Mouse (Mus musculus) C2C12 (cell line): ENCODE data around the gene Muc4. TPM values are rescaled to one million over a fixed set of nuclear protein-coding genes. Genes with fewer than 3 reads are reported as not detected.
A peak's percentile ranks its signal among the peaks of the same experiment; 100 is the strongest.

Experiments used
- H3K27me3 ChIP-seq: one replicate; pipeline ENCODE4 v1.6.1; 2011; ENCODE audit not compliant: control insufficient read depth, insufficient read depth, insufficient read length
- H3K36me3 ChIP-seq: one replicate; pipeline ENCODE4 v1.6.1; 2011; ENCODE audit not compliant: control insufficient read depth, insufficient read depth
- H3K4me3 ChIP-seq: one replicate; pipeline ENCODE4 v1.5.1; 2011; ENCODE audit warnings: mild to moderate bottlenecking, control low read depth; ENCODE audit not compliant: poor library complexity, insufficient read depth, severe bottlenecking
- H3K79me2 ChIP-seq: one replicate; pipeline ENCODE4 v1.6.1; 2011; ENCODE audit not compliant: control insufficient read depth, insufficient read depth
- H3K79me3 ChIP-seq: one replicate; pipeline ENCODE4 v1.6.1; 2011; ENCODE audit warnings: low read depth, control low read depth
- H3ac ChIP-seq: one replicate; pipeline ENCODE3; 2011; ENCODE audit warnings: low read depth; ENCODE audit not compliant: control insufficient read depth, insufficient read length
- CEBPB ChIP-seq: IDR thresholded peaks from one replicate; pipeline ENCODE4 v1.6.1; 2011; ENCODE audit warnings: low read depth, mild to moderate bottlenecking, control low read depth, moderate library complexity
- CTCF ChIP-seq: IDR thresholded peaks from one replicate; pipeline ENCODE4 v1.5.1; 2011; ENCODE audit not compliant: control insufficient read depth, insufficient read depth, insufficient read length
- FOSL1 ChIP-seq: IDR thresholded peaks from one replicate; pipeline ENCODE4 v1.8.0; 2011; ENCODE audit warnings: mild to moderate bottlenecking, low read length; ENCODE audit not compliant: poor library complexity, insufficient read depth, severe bottlenecking
- MAX ChIP-seq: IDR thresholded peaks from one replicate; pipeline ENCODE4 v1.6.1; 2011; ENCODE audit warnings: mild to moderate bottlenecking, control low read depth
- MYOD1 ChIP-seq: IDR thresholded peaks from one replicate; pipeline ENCODE4 v1.6.1; 2011; ENCODE audit warnings: low read depth; ENCODE audit not compliant: control insufficient read depth, insufficient read length
- MYOG ChIP-seq: IDR thresholded peaks from one replicate; pipeline ENCODE4 v1.6.1; 2011; ENCODE audit not compliant: control insufficient read depth, insufficient read length; ENCODE audit errors: extremely low read depth
- USF1 ChIP-seq: IDR thresholded peaks from one replicate; pipeline ENCODE4 v1.6.1; 2011; ENCODE audit warnings: low read depth, mild to moderate bottlenecking, control low read depth, moderate library complexity
- long read RNA-seq, 2 experiments: library from polyadenylated mRNA; unstranded; transcript quantifications; one replicate each; pipeline ENCODE4 v2.0.0; 2019 to 2020
- polyA plus RNA-seq: library from polyadenylated mRNA; unstranded; fragments of >200 nt; fragmentation: generic; extraction: Trizol; gene quantifications from one replicate; pipeline ENCODE4 v1.2.1, GENCODE M21; 2012; ENCODE audit warnings: missing spikeins

The Muc4 gene
- 0.01 TPM for polyA plus RNA-seq
- long read RNA-seq, experiment 1: 0 reads
- long read RNA-seq, experiment 2: 0 reads

- Histone ChIP-seq H3K79me3 (no peaks in the 10 kb centered on the region), H3K27me3 (no peaks in the 10 kb centered on the region), H3K4me3 (no peak within 1 kb of the TSS), H3K79me2 (no peaks in the 10 kb centered on the region), H3ac (no peak within 1 kb of the TSS), H3K36me3 (no peaks in the 10 kb centered on the region)
- no peak for TF ChIP-seq MAX
- TF ChIP-seq CTCF: no peak
- TF ChIP-seq MYOG: no peak
- TF ChIP-seq MYOD1: no peak
- TF ChIP-seq USF1: no peak
- no peak for TF ChIP-seq CEBPB
- no peak for TF ChIP-seq FOSL1
These were observed at the start of gene Muc4 for GRCm38 (mm10) chr16:32735586-32735985. Gene Muc4 (plus strand): TSS chr16:32735886.

- Histone ChIP-seq H3ac (no peak overlapping the region), H3K79me2 (no peaks in the 10 kb centered on the region), H3K79me3 (no peaks in the 10 kb centered on the region), H3K36me3 (peaks cover 17% of the 10 kb centered on the region), H3K27me3 (no peaks in the 10 kb centered on the region), H3K4me3 (no peak overlapping the region)
- no peak for TF ChIP-seq CTCF
- no peak for TF ChIP-seq USF1
- no peak for TF ChIP-seq CEBPB
- no peak for TF ChIP-seq MAX
- TF ChIP-seq MYOD1: no peak
- TF ChIP-seq FOSL1: no peak
- TF ChIP-seq MYOG: no peak
These were observed 49.7 kb upstream of the Muc4 start for GRCm38 (mm10) chr16:32685998-32686397.

GRCm38 (mm10) chr16:32687221-32687620, 48.5 kb upstream of the Muc4 start:
- TF ChIP-seq USF1 (peak; percentile 34), MYOD1 (no peak)
- Histone ChIP-seq H3K79me2 (no peaks in the 10 kb centered on the region), H3ac (no peak overlapping the region), H3K36me3 (peaks cover 11% of the 10 kb centered on the region), H3K79me3 (no peaks in the 10 kb centered on the region), H3K27me3 (no peaks in the 10 kb centered on the region), H3K4me3 (no peak overlapping the region)

- TF ChIP-seq MAX: no peak
- TF ChIP-seq CEBPB: peak; percentile 59
- Histone ChIP-seq H3ac (peak overlapping the region; percentile 6), H3K36me3 (no peaks in the 10 kb centered on the region), H3K79me3 (no peaks in the 10 kb centered on the region), H3K4me3 (no peak overlapping the region), H3K79me2 (no peaks in the 10 kb centered on the region), H3K27me3 (no peaks in the 10 kb centered on the region)
These were observed 46.9 kb upstream of the Muc4 start for GRCm38 (mm10) chr16:32688770-32689169.

- Histone ChIP-seq H3K79me3 (no peaks in the 10 kb centered on the region), H3K27me3 (no peaks in the 10 kb centered on the region), H3K4me3 (no peak overlapping the region), H3K36me3 (no peaks in the 10 kb centered on the region), H3ac (no peak overlapping the region), H3K79me2 (no peaks in the 10 kb centered on the region)
- TF ChIP-seq MYOD1: no peak
- no peak for TF ChIP-seq FOSL1
- no peak for TF ChIP-seq MAX
- TF ChIP-seq CEBPB: no peak
- peak; percentile 31 for TF ChIP-seq CTCF
- no peak for TF ChIP-seq USF1
- no peak for TF ChIP-seq MYOG
These were observed 46.2 kb upstream of the Muc4 start for GRCm38 (mm10) chr16:32689501-32689900.

- no peak overlapping the region for H3K4me3 ChIP-seq
- TF ChIP-seq CEBPB (no peak), CTCF (no peak), MYOG (no peak), MAX (no peak), MYOD1 (no peak), FOSL1 (no peak), USF1 (no peak)
- H3K79me2 ChIP-seq: no peaks in the 10 kb centered on the region
- H3ac ChIP-seq: no peak overlapping the region
- no peaks in the 10 kb centered on the region for H3K79me3 ChIP-seq
- H3K36me3 ChIP-seq: no peaks in the 10 kb centered on the region
- H3K27me3 ChIP-seq: no peaks in the 10 kb centered on the region
These were observed 38.7 kb upstream of the Muc4 start for GRCm38 (mm10) chr16:32696841-32697464.
